Mouse (Mus musculus) neural tube, embryonic 11.5 days (tissue): ENCODE measurements around the gene Zfp791. TPM values are rescaled to one million over a fixed set of nuclear protein-coding genes. Genes with fewer than 3 reads are reported as not detected.
A peak's percentile ranks its signal among the peaks of the same experiment; 100 is the strongest.

Experiments
- ATAC-seq: fragments of 200-750 bp; cut with Nextera tagmentation; 2 replicates; pipeline ENCODE4 v1.8.0; 2017; ENCODE audit warnings: moderate number of reproducible peaks, mild to moderate bottlenecking, moderate TSS enrichment, moderate library complexity; ENCODE audit not compliant: insufficient read depth, low FRiP score, low TSS enrichment
- DNase-seq: peaks from one replicate; pipeline ENCODE4 v3.0.0-alpha.2; 2015; ENCODE audit warnings: low spot score
- H3K27ac ChIP-seq: fragments of 300-500 bp; sonication (generic); 2 replicates; pipeline ENCODE4 v1.5.1; 2014; ENCODE audit warnings: low read depth, mild to moderate bottlenecking, low read length
- H3K27me3 ChIP-seq: fragments of 300-500 bp; sonication (generic); 2 replicates; pipeline ENCODE4 v1.6.1; 2014; ENCODE audit warnings: mild to moderate bottlenecking, low read length, mixed read lengths; ENCODE audit not compliant: control insufficient read depth, insufficient read depth
- H3K36me3 ChIP-seq: fragments of 300-500 bp; sonication (generic); 2 replicates; pipeline ENCODE4 v1.6.1; 2014; ENCODE audit warnings: mild to moderate bottlenecking, low read length, moderate library complexity, mixed read lengths; ENCODE audit not compliant: control insufficient read depth, insufficient read depth
- H3K4me1 ChIP-seq: fragments of 300-500 bp; sonication (generic); 2 replicates; pipeline ENCODE4 v1.6.1; 2014; ENCODE audit warnings: low read length, mixed read lengths; ENCODE audit not compliant: control insufficient read depth, insufficient read depth
- H3K4me2 ChIP-seq: fragments of 300-500 bp; sonication (generic); 2 replicates; pipeline ENCODE4 v1.6.1; 2014; ENCODE audit warnings: low read depth, mild to moderate bottlenecking, moderate library complexity
- H3K4me3 ChIP-seq: fragments of 300-500 bp; sonication (generic); 2 replicates; pipeline ENCODE4 v1.5.1; 2014; ENCODE audit warnings: low read depth, low read length
- H3K9ac ChIP-seq: fragments of 300-500 bp; sonication (generic); 2 replicates; pipeline ENCODE4 v1.6.1; 2014; ENCODE audit warnings: mild to moderate bottlenecking, low read length
- H3K9me3 ChIP-seq: fragments of 300-500 bp; sonication (generic); 2 replicates; pipeline ENCODE4 v1.6.1; 2016; ENCODE audit warnings: low read length; ENCODE audit not compliant: control insufficient read depth
- WGBS: fragments of 180-500 bp; shearing (Covaris S2); extraction: QIAGEN DNeasy Blood & Tissue Kit; methylation state at CpG from one replicate; pipeline ENCODE4 v1.1.7; 2014; 5-methylcytosine and 5-hydroxymethylcytosine counted together
- microRNA-seq: library from miRNA; unstranded; fragments of <30 nt; microRNA quantifications from one replicate; pipeline ENCODE4, GENCODE M21; 2016
- polyA plus RNA-seq: library from polyadenylated mRNA; unstranded; fragments of >200 nt; fragmentation: Nextera tagmentation; extraction: Ambion mirVana; gene quantifications from 2 replicates; pipeline ENCODE4 v1.2.1, GENCODE M21; 2014

Zfp791 gene
- polyA plus RNA-seq, 1 experiment from 2014 or later, result 1.7 TPM

GRCm38 (mm10) chr8:85071041-85071440 lies 51.9 kb downstream of the Zfp791 start:
- Histone ChIP-seq H3K9me3 (no peaks in the 10 kb centered on the region), H3K9ac (peak overlapping the region; percentile 26; the same call in 1 of the 2 replicates), H3K4me2 (peak overlapping the region; percentile 66), H3K27ac (peak overlapping the region; percentile 88; the same call in 1 of the 2 replicates), H3K4me1 (peaks cover 5% of the 10 kb centered on the region; the same call in 1 of the 2 replicates), H3K36me3 (peaks cover 15% of the 10 kb centered on the region), H3K4me3 (peak overlapping the region; percentile 91; the same call in 1 of the 2 replicates), H3K27me3 (no peaks in the 10 kb centered on the region)
- DNase-seq (no peak), ATAC-seq (no peak)
- 82% methylated on average over 5 of the region's 5 CpGs for WGBS

GRCm38 (mm10) chr8:85067982-85068381 lies 54.9 kb downstream of the Zfp791 start, which contains the start of gene Gm5741:
TSS of gene Gm5741 (minus strand) at chr8:85067982.
- no peak within 1 kb of the TSS for H3K4me2 ChIP-seq
- ATAC-seq, result no peak
- no peak within 1 kb of the TSS for H3K27ac ChIP-seq
- H3K4me3 ChIP-seq, result no peak within 1 kb of the TSS
- peaks cover 5% of the 10 kb centered on the region; the same call in 1 of the 2 replicates for H3K4me1 ChIP-seq
- peaks cover 4% of the 10 kb centered on the region for H3K36me3 ChIP-seq
- H3K9ac ChIP-seq, result no peak within 1 kb of the TSS
- DNase-seq, result no peak
- no peaks in the 10 kb centered on the region for H3K9me3 ChIP-seq
- H3K27me3 ChIP-seq, result no peaks in the 10 kb centered on the region

- Histone ChIP-seq H3K4me1 (no peaks in the 10 kb centered on the region), H3K4me3 (no peak overlapping the region), H3K27me3 (no peaks in the 10 kb centered on the region), H3K9me3 (no peaks in the 10 kb centered on the region), H3K9ac (no peak overlapping the region), H3K4me2 (no peak overlapping the region), H3K27ac (no peak overlapping the region), H3K36me3 (peaks cover 4% of the 10 kb centered on the region)
- DNase-seq (no peak), ATAC-seq (no peak)
- 98% methylated on average over 2 of the region's 2 CpGs for WGBS
Observed at GRCm38 (mm10) chr8:85067155-85067554, 55.7 kb downstream of the Zfp791 start.

- Histone ChIP-seq H3K4me3 (no peak overlapping the region), H3K4me2 (no peak overlapping the region), H3K9ac (no peak overlapping the region), H3K4me1 (peaks cover 8% of the 10 kb centered on the region), H3K27me3 (no peaks in the 10 kb centered on the region), H3K27ac (no peak overlapping the region), H3K36me3 (peaks cover 4% of the 10 kb centered on the region), H3K9me3 (no peaks in the 10 kb centered on the region)
- no peak for ATAC-seq
- no peak for DNase-seq
- WGBS, result 35% methylated on average over 2 of the region's 2 CpGs
Observed at GRCm38 (mm10) chr8:85065213-85065612, 57.7 kb downstream of the Zfp791 start.

GRCm38 (mm10) chr8:85062603-85063002 lies 60.3 kb downstream of the Zfp791 start:
- Histone ChIP-seq H3K27ac (no peak overlapping the region), H3K27me3 (no peaks in the 10 kb centered on the region), H3K9ac (no peak overlapping the region), H3K4me3 (no peak overlapping the region), H3K9me3 (no peaks in the 10 kb centered on the region), H3K4me1 (peaks cover 8% of the 10 kb centered on the region), H3K4me2 (no peak overlapping the region), H3K36me3 (peaks cover 4% of the 10 kb centered on the region)
- no peak for ATAC-seq
- 97% methylated on average over 4 of the region's 4 CpGs for WGBS
- no peak for DNase-seq

GRCm38 (mm10) chr8:85059879-85060616 lies 62.8 kb downstream of the Zfp791 start, which contains the start of gene Fbxw9:
TSS of gene Fbxw9 (plus strand) at chr8:85060055.
- WGBS, result under 1% methylated on average over 52 of the region's 53 CpGs
- ATAC-seq (peak; percentile 93), DNase-seq (peak; percentile 91)
- peaks cover 4% of the 10 kb centered on the region for H3K36me3 ChIP-seq
- peak within 1 kb of the TSS; percentile 75 for H3K4me3 ChIP-seq
- H3K4me2 ChIP-seq, result peak within 1 kb of the TSS; percentile 95
- peak within 1 kb of the TSS; percentile 75 for H3K9ac ChIP-seq
- H3K4me1 ChIP-seq, result peaks cover 8% of the 10 kb centered on the region
- H3K27ac ChIP-seq, result no peak within 1 kb of the TSS
- H3K27me3 ChIP-seq, result no peaks in the 10 kb centered on the region
- H3K9me3 ChIP-seq, result no peaks in the 10 kb centered on the region

Small RNA genes lying within 50 kb of the gene (microRNA-seq; reads per million reads assigned to microRNA genes)
- gene Gm23388, result 3.1 reads per million, percentile 6 among the genes with 10 or more reads in this experiment
- gene Mir7070, result not detected

Other genes with a start within 250 kb of the Zfp791 start
- 31.5 and 33.7 TPM in 2 replicates for gene Gcdh, start 229.2 kb downstream of the Zfp791 start, polyA plus RNA-seq
- 11.8 and 12.9 TPM in 2 replicates for gene Klf1, start 221.2 kb downstream of the Zfp791 start, polyA plus RNA-seq
- gene Dnase2a, start 214.5 kb downstream of the Zfp791 start, polyA plus RNA-seq, result 4.0 and 4.9 TPM in 2 replicates
- gene Mast1, start 185.7 kb downstream of the Zfp791 start, polyA plus RNA-seq, result 13.8 and 14.6 TPM in 2 replicates
- gene Rtbdn, start 176.1 kb downstream of the Zfp791 start, polyA plus RNA-seq, result 0.25 TPM in 1 of 2 replicates, not detected in the other
- gene Gm49661, start 153.7 kb downstream of the Zfp791 start, polyA plus RNA-seq, result not detected in 2 replicates
- gene Prdx2, start 153.5 kb downstream of the Zfp791 start, polyA plus RNA-seq, result 1,335 and 1,358 TPM in 2 replicates
- 92.9 and 116 TPM in 2 replicates for gene Rnaseh2a, start 153.3 kb downstream of the Zfp791 start, polyA plus RNA-seq
- gene Junb, start 144.4 kb downstream of the Zfp791 start, polyA plus RNA-seq, result 6.2 and 6.9 TPM in 2 replicates
- 10.5 and 12.9 TPM in 2 replicates for gene Hook2, start 132.5 kb downstream of the Zfp791 start, polyA plus RNA-seq
- not detected in 2 replicates for gene Best2, start 108.6 kb downstream of the Zfp791 start, polyA plus RNA-seq
- 129 and 130 TPM in 2 replicates for gene Asna1, start 97.8 kb downstream of the Zfp791 start, polyA plus RNA-seq
- 158 and 170 TPM in 2 replicates for gene Trir, start 96.3 kb downstream of the Zfp791 start, polyA plus RNA-seq
- gene Tnpo2, start 86.2 kb downstream of the Zfp791 start, polyA plus RNA-seq, result 16.3 and 19.7 TPM in 2 replicates
- gene Fbxw9, start 63.0 kb downstream of the Zfp791 start, polyA plus RNA-seq, result 25.0 and 25.8 TPM in 2 replicates
- gene Gm5741, start 55.1 kb downstream of the Zfp791 start, polyA plus RNA-seq, result not detected in 2 replicates
- gene Dhps, start 51.3 kb downstream of the Zfp791 start, polyA plus RNA-seq, result 70.3 and 73.8 TPM in 2 replicates
- gene Wdr83os, start 42.4 kb downstream of the Zfp791 start, polyA plus RNA-seq, result 117 and 119 TPM in 2 replicates
- 52.6 and 60.6 TPM in 2 replicates for gene Wdr83, start 41.8 kb downstream of the Zfp791 start, polyA plus RNA-seq
- gene Man2b1, start 39.8 kb downstream of the Zfp791 start, polyA plus RNA-seq, result 14.4 and 17.4 TPM in 2 replicates
- gene Cks1brt, start 28.8 kb upstream of the Zfp791 start, polyA plus RNA-seq, result not detected in 2 replicates
- not detected in 2 replicates for gene Olfr371, start 102.9 kb upstream of the Zfp791 start, polyA plus RNA-seq
- 125 and 130 TPM in 2 replicates for gene Orc6, start 176.5 kb upstream of the Zfp791 start, polyA plus RNA-seq
- 176 and 184 TPM in 2 replicates for gene Vps35, start 176.7 kb upstream of the Zfp791 start, polyA plus RNA-seq